Mouse (Mus musculus): ENCODE data around the gene Spryd3.

Gene Spryd3

DNA sequence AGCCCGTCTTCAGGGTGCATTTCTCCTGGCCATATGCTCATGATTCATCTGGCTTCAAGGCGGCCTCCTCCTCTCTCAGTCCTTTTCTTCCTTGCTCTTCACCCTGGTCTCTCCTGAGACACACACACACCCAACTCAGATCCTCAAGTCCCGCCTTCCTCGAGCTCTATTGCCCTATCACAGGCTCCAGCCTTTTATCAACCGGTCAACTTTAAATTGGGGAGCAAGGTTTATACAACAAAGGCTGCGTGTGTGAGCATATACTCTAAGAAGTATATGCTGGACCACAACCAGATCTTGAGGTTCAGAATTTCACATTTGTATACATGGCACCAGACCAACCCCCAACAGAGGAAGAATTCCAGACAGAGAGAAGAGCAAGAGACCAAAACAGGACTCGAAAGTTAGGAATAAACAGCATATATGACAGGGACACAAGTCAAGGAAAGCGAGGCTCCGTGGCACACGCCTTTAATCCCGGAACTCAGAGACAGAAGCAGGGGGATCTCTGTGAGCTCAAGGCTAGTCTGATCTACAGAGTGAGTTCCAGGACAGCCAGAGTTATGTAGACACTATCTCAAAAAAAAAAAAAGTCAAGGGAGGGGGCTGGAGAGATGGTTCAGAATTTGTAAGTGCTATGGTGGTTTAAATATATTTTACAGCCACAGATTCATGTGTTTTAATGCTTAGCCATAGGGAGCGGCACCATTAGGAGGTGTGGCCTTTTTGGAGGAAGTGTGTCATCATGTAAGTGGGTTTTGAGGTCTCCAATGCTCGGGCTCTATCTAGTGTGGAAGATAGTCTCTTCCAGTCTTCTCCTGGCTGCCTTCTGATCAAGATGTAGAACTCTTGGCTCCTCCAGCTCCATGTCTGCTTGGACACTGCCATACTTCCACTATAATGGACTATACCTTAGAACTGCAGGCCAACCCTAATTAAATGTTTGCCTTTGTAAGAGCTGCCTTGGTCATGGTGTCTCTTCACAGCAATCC lies 65.3 kb downstream of the Spryd3 start:
- no peak for DNase-seq (ENCODE audit: low spot score in 2 of 2)

All from frontal cortex, postnatal 25 days (tissue).